Mouse (Mus musculus): Measurements from ENCODE around the gene Acly. TPM values are rescaled to one million over a fixed set of nuclear protein-coding genes. Genes with fewer than 3 reads are reported as not detected.

The Acly gene
- polyA plus RNA-seq, 1 experiment from 2014 or later: 182 TPM

DNA sequence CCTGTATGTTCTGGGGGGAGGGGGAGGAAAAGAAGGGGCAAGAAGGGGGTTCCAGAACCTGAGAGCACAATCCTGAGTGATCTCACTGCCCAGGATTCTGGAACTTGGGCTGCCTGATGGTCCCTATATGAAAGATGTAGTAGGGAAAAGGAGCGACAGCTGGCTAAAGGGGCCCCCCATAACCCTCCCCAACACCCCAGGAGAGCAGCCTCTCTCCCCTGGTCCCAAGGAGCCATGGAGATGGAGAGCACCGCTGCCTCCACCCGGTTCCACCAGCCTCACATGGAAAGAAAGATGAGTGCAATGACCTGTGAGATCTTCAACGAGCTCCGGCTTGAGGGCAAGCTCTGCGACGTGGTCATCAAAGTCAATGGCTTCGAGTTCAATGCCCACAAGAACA lies 86.0 kb downstream of the Acly start, which contains the start of the genes Nt5c3b and Klhl10:
Gene Nt5c3b (minus strand): TSS at position 12 of the 400 bp plus-strand sequence.
Gene Klhl10 (plus strand): TSS at position 121 of the 400 bp plus-strand sequence.
- ATAC-seq (ENCODE audit: insufficient number of reproducible peaks, low FRiP score, low TSS enrichment, low read depth) (no peak), DNase-seq (ENCODE audit: low spot score) (no peak)
- 88% methylated on average over 8 of the region's 8 CpGs for WGBS
- peak within 1 kb of the TSS; percentile 93 for H3K9ac ChIP-seq (ENCODE audit: low read length)
- H3K4me2 ChIP-seq (ENCODE audit: low read depth, severe bottlenecking): peak within 1 kb of the TSS; percentile 67
- no peaks in the 10 kb centered on the region for H3K27me3 ChIP-seq (ENCODE audit: control insufficient read depth, insufficient read depth, low read length)
- H3K4me3 ChIP-seq (ENCODE audit: low read depth, low read length): peak within 1 kb of the TSS; percentile 92
- peaks cover 3% of the 10 kb centered on the region; the same call in 1 of the 2 replicates for H3K4me1 ChIP-seq (ENCODE audit: control insufficient read depth, insufficient read depth, low read length)
- peaks cover 4% of the 10 kb centered on the region for H3K36me3 ChIP-seq (ENCODE audit: control insufficient read depth, insufficient read depth, low read length)
- H3K27ac ChIP-seq (replicated peaks; ENCODE audit: low read depth, low read length): peak within 1 kb of the TSS; percentile 10; the same call in 1 of the 2 replicates
- no peaks in the 10 kb centered on the region for H3K9me3 ChIP-seq (ENCODE audit: control insufficient read depth, low read length)

GRCm38 (mm10) chr11:100440691-100441522 lies 86.9 kb downstream of the Acly start:
- peaks cover 5% of the 10 kb centered on the region for H3K36me3 ChIP-seq (ENCODE audit: control insufficient read depth, insufficient read depth, low read length)
- H3K9ac ChIP-seq (ENCODE audit: low read length): peak overlapping the region; percentile 93
- peak; percentile 88 for ATAC-seq (ENCODE audit: insufficient number of reproducible peaks, low FRiP score, low TSS enrichment, low read depth)
- WGBS: 2% methylated on average over 45 of the region's 52 CpGs
- peak overlapping the region; percentile 92 for H3K4me3 ChIP-seq (ENCODE audit: low read depth, low read length)
- peaks cover 3% of the 10 kb centered on the region; the same call in 1 of the 2 replicates for H3K4me1 ChIP-seq (ENCODE audit: control insufficient read depth, insufficient read depth, low read length)
- H3K27ac ChIP-seq (replicated peaks; ENCODE audit: low read depth, low read length): peak overlapping the region; percentile 10; the same call in 1 of the 2 replicates
- no peaks in the 10 kb centered on the region for H3K27me3 ChIP-seq (ENCODE audit: control insufficient read depth, insufficient read depth, low read length)
- peak; percentile 84 for DNase-seq (ENCODE audit: low spot score)
- H3K4me2 ChIP-seq (ENCODE audit: low read depth, severe bottlenecking): peak overlapping the region; percentile 67
- H3K9me3 ChIP-seq (ENCODE audit: control insufficient read depth, low read length): no peaks in the 10 kb centered on the region

- Histone ChIP-seq H3K36me3 (ENCODE audit: control insufficient read depth, insufficient read depth, low read length) (peaks cover 9% of the 10 kb centered on the region), H3K9ac (ENCODE audit: low read length) (no peak overlapping the region), H3K4me1 (ENCODE audit: control insufficient read depth, insufficient read depth, low read length) (peaks cover 3% of the 10 kb centered on the region; the same call in 1 of the 2 replicates), H3K27me3 (ENCODE audit: control insufficient read depth, insufficient read depth, low read length) (no peaks in the 10 kb centered on the region), H3K4me3 (ENCODE audit: low read depth, low read length) (no peak overlapping the region), H3K27ac (replicated peaks; ENCODE audit: low read depth, low read length) (no peak overlapping the region), H3K4me2 (ENCODE audit: low read depth, severe bottlenecking) (no peak overlapping the region), H3K9me3 (ENCODE audit: control insufficient read depth, low read length) (no peaks in the 10 kb centered on the region)
- DNase-seq (ENCODE audit: low spot score) (no peak), ATAC-seq (ENCODE audit: insufficient number of reproducible peaks, low FRiP score, low TSS enrichment, low read depth) (no peak)
- 92% methylated on average over 1 of the region's 1 CpGs for WGBS
Observed at GRCm38 (mm10) chr11:100437901-100438300, 89.9 kb downstream of the Acly start.

DNA sequence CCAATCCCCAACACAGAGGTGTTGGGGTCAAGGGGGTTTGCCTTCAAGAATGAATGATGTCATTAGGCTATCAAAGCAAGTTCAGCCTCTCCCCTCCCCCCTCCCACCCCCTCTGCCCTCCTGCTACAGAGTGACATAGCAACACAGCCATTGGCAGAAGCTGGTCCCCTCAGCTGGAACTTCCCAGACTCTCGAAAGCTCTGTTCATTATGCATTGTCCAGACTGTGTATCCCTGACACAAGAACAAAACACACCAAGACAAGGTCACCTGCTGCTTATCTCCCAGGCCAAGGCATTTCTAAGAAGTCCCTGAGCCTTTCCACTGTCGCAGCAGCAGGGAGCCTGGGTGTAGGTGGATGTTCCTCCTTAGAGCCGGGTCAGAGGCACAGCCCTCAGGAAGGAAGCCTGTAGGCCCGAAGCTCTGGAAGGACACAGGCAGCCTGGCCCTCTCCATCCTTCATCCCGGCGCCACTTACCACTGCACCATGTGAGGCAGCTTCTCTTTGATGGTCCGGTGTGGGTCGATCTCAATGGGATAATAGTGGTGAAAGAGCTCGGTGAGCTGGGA lies 92.0 kb downstream of the Acly start:
- no peaks in the 10 kb centered on the region; the same call in 1 of the 2 replicates for H3K4me1 ChIP-seq (ENCODE audit: control insufficient read depth, insufficient read depth, low read length)
- H3K4me2 ChIP-seq (ENCODE audit: low read depth, severe bottlenecking): no peak overlapping the region
- 88% methylated on average over 9 of the region's 9 CpGs for WGBS
- DNase-seq (ENCODE audit: low spot score): no peak
- no peak overlapping the region for H3K9ac ChIP-seq (ENCODE audit: low read length)
- H3K4me3 ChIP-seq (ENCODE audit: low read depth, low read length): no peak overlapping the region
- H3K27me3 ChIP-seq (ENCODE audit: control insufficient read depth, insufficient read depth, low read length): no peaks in the 10 kb centered on the region
- no peak overlapping the region for H3K27ac ChIP-seq (replicated peaks; ENCODE audit: low read depth, low read length)
- peaks cover 9% of the 10 kb centered on the region for H3K36me3 ChIP-seq (ENCODE audit: control insufficient read depth, insufficient read depth, low read length)
- no peak for ATAC-seq (ENCODE audit: insufficient number of reproducible peaks, low FRiP score, low TSS enrichment, low read depth)
- no peaks in the 10 kb centered on the region for H3K9me3 ChIP-seq (ENCODE audit: control insufficient read depth, low read length)

GRCm38 (mm10) chr11:100432002-100432401 lies 95.8 kb downstream of the Acly start:
- H3K27ac ChIP-seq (replicated peaks; ENCODE audit: low read depth, low read length): no peak overlapping the region
- H3K4me1 ChIP-seq (ENCODE audit: control insufficient read depth, insufficient read depth, low read length): no peaks in the 10 kb centered on the region
- 86% methylated on average over 5 of the region's 5 CpGs for WGBS
- H3K4me3 ChIP-seq (ENCODE audit: low read depth, low read length): no peak overlapping the region
- DNase-seq (ENCODE audit: low spot score): no peak
- no peak overlapping the region for H3K9ac ChIP-seq (ENCODE audit: low read length)
- no peaks in the 10 kb centered on the region for H3K27me3 ChIP-seq (ENCODE audit: control insufficient read depth, insufficient read depth, low read length)
- no peak for ATAC-seq (ENCODE audit: insufficient number of reproducible peaks, low FRiP score, low TSS enrichment, low read depth)
- H3K4me2 ChIP-seq (ENCODE audit: low read depth, severe bottlenecking): no peak overlapping the region
- H3K9me3 ChIP-seq (ENCODE audit: control insufficient read depth, low read length): no peaks in the 10 kb centered on the region
- H3K36me3 ChIP-seq (ENCODE audit: control insufficient read depth, insufficient read depth, low read length): peaks cover 17% of the 10 kb centered on the region

DNA sequence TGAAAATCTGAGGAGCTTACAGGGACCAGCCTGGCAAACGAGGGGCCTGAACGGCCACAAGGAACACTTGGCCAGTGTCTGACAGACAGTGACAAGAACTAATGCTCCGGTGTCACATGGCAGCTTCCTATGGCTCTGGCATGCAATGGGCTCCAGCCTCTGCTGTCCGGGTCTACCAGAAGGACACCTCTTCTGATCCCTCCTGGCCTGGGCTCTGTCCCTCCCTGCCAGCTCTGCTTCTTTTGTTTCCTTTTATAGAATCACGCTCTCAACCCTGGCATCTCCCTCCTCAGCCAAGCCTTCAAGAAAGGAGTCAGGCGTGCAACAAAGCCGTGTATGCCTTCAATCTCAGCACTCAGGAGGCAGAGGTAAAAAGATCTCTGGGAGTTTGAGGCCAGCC lies 97.7 kb downstream of the Acly start:
- H3K36me3 ChIP-seq (ENCODE audit: control insufficient read depth, insufficient read depth, low read length): peaks cover 11% of the 10 kb centered on the region
- H3K4me3 ChIP-seq (ENCODE audit: low read depth, low read length): no peak overlapping the region
- no peaks in the 10 kb centered on the region for H3K27me3 ChIP-seq (ENCODE audit: control insufficient read depth, insufficient read depth, low read length)
- H3K27ac ChIP-seq (replicated peaks; ENCODE audit: low read depth, low read length): no peak overlapping the region
- no peaks in the 10 kb centered on the region for H3K4me1 ChIP-seq (ENCODE audit: control insufficient read depth, insufficient read depth, low read length)
- DNase-seq (ENCODE audit: low spot score) (no peak), ATAC-seq (ENCODE audit: insufficient number of reproducible peaks, low FRiP score, low TSS enrichment, low read depth) (no peak)
- H3K9ac ChIP-seq (ENCODE audit: low read length): no peak overlapping the region
- WGBS: 92% methylated on average over 7 of the region's 7 CpGs
- H3K9me3 ChIP-seq (ENCODE audit: control insufficient read depth, low read length): no peaks in the 10 kb centered on the region
- H3K4me2 ChIP-seq (ENCODE audit: low read depth, severe bottlenecking): no peak overlapping the region

- no peaks in the 10 kb centered on the region for H3K4me1 ChIP-seq (ENCODE audit: control insufficient read depth, insufficient read depth, low read length)
- H3K4me2 ChIP-seq (ENCODE audit: low read depth, severe bottlenecking): no peak overlapping the region
- 89% methylated on average over 9 of the region's 9 CpGs for WGBS
- ATAC-seq (ENCODE audit: insufficient number of reproducible peaks, low FRiP score, low TSS enrichment, low read depth) (no peak), DNase-seq (ENCODE audit: low spot score) (no peak)
- H3K36me3 ChIP-seq (ENCODE audit: control insufficient read depth, insufficient read depth, low read length): peaks cover 11% of the 10 kb centered on the region
- H3K4me3 ChIP-seq (ENCODE audit: low read depth, low read length): no peak overlapping the region
- no peak overlapping the region for H3K27ac ChIP-seq (replicated peaks; ENCODE audit: low read depth, low read length)
- H3K9me3 ChIP-seq (ENCODE audit: control insufficient read depth, low read length): no peaks in the 10 kb centered on the region
- no peak overlapping the region for H3K9ac ChIP-seq (ENCODE audit: low read length)
- H3K27me3 ChIP-seq (ENCODE audit: control insufficient read depth, insufficient read depth, low read length): no peaks in the 10 kb centered on the region
Observed at GRCm38 (mm10) chr11:100428612-100429199, 99.1 kb downstream of the Acly start.

- 85% methylated on average over 3 of the region's 3 CpGs for WGBS
- no peaks in the 10 kb centered on the region for H3K9me3 ChIP-seq (ENCODE audit: control insufficient read depth, low read length)
- ATAC-seq (ENCODE audit: insufficient number of reproducible peaks, low FRiP score, low TSS enrichment, low read depth) (no peak), DNase-seq (ENCODE audit: low spot score) (no peak)
- no peak overlapping the region for H3K9ac ChIP-seq (ENCODE audit: low read length)
- H3K27ac ChIP-seq (replicated peaks; ENCODE audit: low read depth, low read length): no peak overlapping the region
- H3K36me3 ChIP-seq (ENCODE audit: control insufficient read depth, insufficient read depth, low read length): peaks cover 11% of the 10 kb centered on the region
- no peaks in the 10 kb centered on the region for H3K27me3 ChIP-seq (ENCODE audit: control insufficient read depth, insufficient read depth, low read length)
- no peak overlapping the region for H3K4me3 ChIP-seq (ENCODE audit: low read depth, low read length)
- H3K4me2 ChIP-seq (ENCODE audit: low read depth, severe bottlenecking): no peak overlapping the region
- no peaks in the 10 kb centered on the region for H3K4me1 ChIP-seq (ENCODE audit: control insufficient read depth, insufficient read depth, low read length)
Observed at GRCm38 (mm10) chr11:100426820-100427219, 101.0 kb downstream of the Acly start.
